Mouse (Mus musculus): ENCODE results near the gene Maff.
A peak's percentile ranks its signal among the peaks of the same experiment; 100 is the strongest.

- TF ChIP-seq CTCF (IDR thresholded peaks at IDR 0.05; ENCODE audit: control insufficient read depth, insufficient read depth, low read length) (peak; percentile 40; the same call in 1 of the 2 replicates), POLR2A (IDR thresholded peaks at IDR 0.05; ENCODE audit: borderline replicate concordance, control insufficient read depth, low read depth, low read length) (no peak)
These were observed 50.3 kb downstream of the Maff start for GRCm38 (mm10) chr15:79396736-79397135.

Measured in bone marrow, adult 2 months (tissue).